Mouse (Mus musculus) liver (tissue): ENCODE measurements around the gene Umod.

Experiments
- DNase-seq: peaks from one replicate; pipeline ENCODE4 v3.0.0-alpha.2; 2020; ENCODE audit warnings: mixed read lengths

Umod gene

DNA sequence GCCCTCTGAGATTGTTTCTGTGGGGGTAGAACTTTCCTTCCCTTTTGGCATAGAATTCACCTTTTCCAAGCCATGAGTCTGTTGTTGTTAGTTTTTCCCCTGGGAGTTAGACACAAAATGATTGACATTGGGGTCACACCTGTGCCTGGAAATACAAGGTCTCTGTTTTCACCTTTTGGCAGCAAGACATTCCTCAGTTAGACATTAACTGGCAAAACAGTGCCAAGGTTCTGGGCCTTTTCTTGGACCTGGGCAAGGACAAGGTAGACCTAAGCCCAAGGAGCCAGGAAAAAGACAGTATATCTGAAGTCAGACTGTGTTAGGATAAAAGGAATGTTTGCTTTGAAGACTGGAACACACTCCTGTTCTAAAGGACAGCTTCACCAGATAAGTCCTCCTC lies at the start of gene Umod:
Umod (minus strand) TSS at position 27 of the 400 bp plus-strand sequence.
- no peak for DNase-seq

GRCm38 (mm10) chr7:119528617-119529016 lies 49.5 kb upstream of the Umod start:
- no peak for DNase-seq

GRCm38 (mm10) chr7:119527548-119527947 lies 48.5 kb upstream of the Umod start:
- no peak for DNase-seq

GRCm38 (mm10) chr7:119527135-119527534 lies 48.1 kb upstream of the Umod start:
- no peak for DNase-seq

DNA sequence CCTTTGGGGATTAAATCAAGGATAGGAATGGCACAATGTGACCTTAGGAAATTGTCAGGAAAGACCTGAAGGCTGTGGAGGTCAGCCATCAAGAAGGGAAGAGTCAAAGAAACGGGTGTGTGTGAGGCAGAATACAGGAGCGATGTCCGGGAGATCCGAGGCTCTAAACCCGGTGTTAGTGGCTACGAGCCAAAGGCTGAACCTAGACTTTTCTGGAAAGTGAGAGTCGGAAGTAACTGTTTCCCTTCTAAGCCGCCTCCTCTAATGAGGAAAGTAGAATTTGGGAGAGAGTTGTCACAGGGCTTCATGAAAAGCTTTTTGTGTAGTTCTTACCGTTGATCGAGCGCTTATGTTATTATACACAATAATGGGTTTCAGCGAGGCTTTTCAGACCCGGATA lies 47.4 kb upstream of the Umod start:
- no peak for DNase-seq

DNA sequence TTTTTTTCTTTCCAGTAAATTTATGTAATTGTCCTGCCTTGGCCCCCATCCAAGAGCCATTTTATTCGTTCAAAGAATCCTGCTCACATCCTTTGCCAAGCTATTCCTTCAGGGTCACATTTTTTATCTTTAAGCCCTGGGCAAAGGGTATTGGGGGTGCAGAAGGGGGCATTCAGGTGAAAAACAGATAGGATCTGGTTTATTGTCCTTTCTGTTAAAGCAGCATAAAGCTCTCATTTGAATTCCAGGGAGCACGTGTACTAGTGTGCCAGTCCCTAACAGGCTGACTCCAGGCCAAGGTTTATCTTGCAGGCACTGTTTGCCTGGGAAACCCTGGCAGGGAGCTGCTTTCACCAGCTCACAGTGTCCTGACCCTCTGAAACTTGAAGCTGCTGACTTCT lies 46.8 kb upstream of the Umod start:
- no peak for DNase-seq

- no peak for DNase-seq
Observed at GRCm38 (mm10) chr7:119523389-119523788, 44.3 kb upstream of the Umod start, which contains the start of gene Pdilt. Pdilt (minus strand) TSS chr7:119523489.

- DNase-seq: no peak
Observed at GRCm38 (mm10) chr7:119522385-119522784, 43.3 kb upstream of the Umod start.

- no peak for DNase-seq
Observed at GRCm38 (mm10) chr7:119521816-119522215, 42.7 kb upstream of the Umod start.

- DNase-seq: peak; percentile 60
Observed at GRCm38 (mm10) chr7:119519654-119520053, 40.6 kb upstream of the Umod start.

DNA sequence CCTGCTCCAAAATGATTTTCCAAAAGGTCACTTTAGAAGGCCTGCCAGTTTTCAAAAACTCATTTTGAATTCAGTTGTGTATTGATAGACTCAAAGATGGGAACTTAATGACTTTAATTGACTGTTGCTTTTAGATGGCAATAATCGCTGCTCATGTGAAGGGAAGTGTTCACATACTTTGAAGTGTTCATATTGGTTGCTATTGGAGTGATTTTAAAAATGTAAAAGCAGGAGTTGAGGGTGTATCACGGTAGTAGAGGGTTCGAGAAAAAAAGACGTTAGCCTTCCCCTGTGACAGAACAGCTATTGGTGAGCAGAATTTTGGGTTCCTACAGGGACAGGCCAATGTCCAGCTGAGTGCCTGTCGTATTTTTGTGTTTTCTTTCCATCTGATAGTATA lies 40.1 kb upstream of the Umod start, which contains the start of gene Acsm5:
Acsm5 (plus strand) TSS at position 301 of the 400 bp plus-strand sequence.
- no peak for DNase-seq

- DNase-seq: no peak
Observed at GRCm38 (mm10) chr7:119516272-119516558, 37.1 kb upstream of the Umod start.

DNA sequence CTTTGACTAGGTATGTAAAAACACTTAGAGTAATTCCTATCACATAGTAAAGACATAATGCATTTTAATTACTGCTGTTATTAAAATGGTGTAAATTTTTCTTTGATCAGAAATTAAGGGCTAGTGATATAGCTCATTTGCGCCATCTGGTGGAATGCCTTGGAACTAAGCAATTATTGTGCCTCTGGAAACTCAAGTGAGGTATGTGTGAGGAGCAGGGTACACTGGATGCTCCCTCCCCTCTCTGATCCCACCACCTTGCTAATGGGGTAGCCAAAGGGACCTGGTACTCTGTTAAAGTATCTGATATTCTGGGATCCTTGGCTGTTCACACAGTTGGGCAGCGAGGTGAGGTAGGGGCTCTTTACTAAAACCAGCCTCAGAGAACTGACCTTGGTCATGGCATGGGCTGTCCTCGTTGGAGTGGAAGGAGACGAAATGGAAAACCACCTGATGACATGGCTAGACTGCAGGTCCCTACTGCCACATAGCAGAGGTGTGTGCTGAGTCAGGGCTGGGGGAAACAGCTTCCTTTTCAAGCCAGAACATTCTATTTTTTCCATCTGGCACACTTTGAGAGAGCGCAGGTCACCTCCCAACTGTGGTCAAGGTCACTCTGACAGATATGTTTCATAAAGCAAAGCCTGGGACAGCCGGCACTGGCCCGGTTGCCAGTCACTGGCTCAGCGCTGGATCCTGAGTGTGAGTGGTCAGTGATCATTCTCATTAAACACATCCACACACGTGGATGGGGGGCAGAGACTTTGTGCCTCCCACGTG lies 36.6 kb upstream of the Umod start:
- no peak for DNase-seq

DNA sequence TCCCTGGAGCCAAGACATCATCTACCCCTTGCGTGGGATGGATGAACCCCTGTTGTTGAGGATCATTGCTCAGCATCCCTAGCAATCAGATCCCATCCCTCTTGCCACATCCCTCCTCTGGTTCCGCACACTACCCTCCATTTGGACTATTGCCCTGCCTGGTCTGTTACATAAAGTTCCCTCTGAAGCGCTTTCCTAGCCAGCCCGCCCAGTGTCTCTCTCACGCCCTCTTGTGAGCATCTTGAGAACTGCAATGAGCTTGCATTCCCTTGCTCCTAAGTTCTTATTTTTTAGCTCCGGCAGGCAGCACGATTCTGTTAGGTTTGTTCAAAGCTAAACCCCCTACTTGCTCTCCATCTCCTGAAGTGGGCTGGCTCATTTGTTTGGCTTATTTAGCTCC lies 34.0 kb upstream of the Umod start:
- peak; percentile 34 for DNase-seq

DNA sequence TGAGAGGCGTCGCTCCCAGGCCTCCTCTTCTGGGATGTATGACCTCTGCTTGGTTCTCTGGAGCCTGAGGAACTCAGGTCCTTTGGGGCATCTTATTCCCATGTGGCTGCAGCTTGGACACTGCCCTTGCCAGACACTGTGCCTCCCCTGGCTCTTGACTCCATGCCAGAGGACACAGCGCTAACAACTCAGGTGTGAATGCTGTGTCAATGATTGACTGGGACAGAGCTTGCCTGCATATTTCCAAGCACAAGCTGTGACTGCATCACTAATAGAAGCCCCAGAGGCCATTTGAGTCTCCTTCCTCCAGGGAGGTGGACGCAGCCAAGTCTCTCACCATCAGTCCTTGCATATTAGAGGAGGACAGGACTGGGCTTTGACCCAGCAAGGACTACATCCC lies 32.1 kb upstream of the Umod start:
- no peak for DNase-seq

GRCm38 (mm10) chr7:119490041-119490780 lies 11.1 kb upstream of the Umod start:
- DNase-seq: no peak

DNA sequence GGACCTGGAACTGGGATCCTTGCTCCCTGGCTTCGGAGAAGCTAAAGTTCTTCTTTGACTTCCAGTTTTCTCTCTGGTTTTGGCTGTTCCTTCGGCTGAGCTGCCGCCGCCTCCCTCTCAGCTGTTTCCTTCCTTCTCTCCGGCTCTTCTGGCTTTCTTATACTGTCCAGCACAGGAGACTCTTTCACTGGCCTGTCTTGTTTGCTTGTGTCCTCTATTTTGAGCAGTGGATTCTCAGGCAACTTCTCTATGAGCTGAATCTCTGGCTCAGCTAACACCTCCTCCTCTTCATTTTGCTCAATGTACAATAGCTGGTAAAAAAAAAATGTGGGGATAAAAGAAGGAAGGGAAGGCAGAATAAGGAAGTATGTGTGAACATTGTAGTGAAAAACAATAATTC lies 7.6 kb upstream of the Umod start:
- DNase-seq: no peak

DNA sequence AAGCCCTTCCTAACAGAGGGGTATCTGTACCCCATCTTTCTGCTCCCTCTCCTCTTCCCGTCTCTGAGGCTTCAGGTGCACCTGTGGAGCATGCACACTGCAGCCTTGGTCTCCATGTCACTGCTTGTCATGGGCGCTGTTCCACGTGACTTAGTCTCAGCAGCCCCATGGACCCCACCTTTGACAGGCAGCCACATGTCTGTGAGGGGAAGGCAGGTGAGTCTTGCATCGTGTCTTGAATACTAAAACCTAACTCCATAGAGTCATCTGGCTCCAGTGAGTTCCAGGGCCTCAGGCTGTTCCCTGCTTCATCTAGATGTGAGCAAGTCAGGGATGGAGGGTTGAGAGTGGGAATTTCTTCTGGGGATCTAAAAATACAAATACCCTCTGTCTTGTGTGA lies 5.1 kb upstream of the Umod start:
- DNase-seq: no peak

DNA sequence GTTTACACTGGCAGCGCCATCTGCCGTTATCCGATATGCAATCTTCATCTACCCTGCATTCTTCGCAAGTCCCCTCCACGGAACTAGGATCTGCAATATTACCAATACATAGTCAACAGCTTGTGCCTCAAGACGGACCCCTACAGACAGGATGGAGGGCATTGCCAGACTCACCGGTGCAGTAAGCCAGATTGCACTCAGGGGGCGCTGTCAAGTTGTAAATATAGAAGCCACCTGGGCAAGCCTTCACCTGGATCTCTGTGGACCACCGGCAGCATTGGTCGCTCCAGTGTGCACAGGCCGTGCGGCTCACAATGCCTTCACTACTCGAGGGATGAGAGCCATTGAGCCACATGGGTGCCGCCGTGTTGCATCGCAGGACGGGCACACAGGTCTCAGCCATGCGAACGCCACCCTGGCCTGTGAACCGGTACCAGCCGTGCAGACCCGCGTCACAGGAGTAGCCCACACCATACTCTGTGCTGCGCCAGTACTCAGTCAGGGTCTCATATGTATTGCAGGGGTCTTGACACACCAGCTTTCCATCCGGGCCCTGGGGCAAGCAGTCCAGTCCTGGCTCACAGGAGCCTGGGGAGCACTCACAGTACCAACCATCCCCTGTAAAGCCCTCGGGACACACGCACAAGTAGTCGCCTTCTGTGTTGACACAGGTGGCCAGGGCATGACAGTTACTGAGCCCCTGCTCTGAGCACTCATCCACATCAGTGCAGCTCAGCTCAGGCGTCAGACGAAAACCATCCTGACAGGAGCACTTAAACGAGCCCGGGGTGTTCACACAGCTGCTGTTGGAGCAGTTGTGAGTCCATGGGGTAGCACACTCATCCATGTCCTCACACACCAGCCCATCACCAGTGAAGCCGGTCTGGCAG lies 2.3 kb downstream of the Umod start:
- DNase-seq: no peak

GRCm38 (mm10) chr7:119459185-119459584 lies 19.9 kb downstream of the Umod start, which contains the start of gene Gp2:
Gp2 (minus strand) TSS chr7:119459285.
- no peak for DNase-seq

GRCm38 (mm10) chr7:119454192-119454591 lies 24.9 kb downstream of the Umod start:
- no peak for DNase-seq

- no peak for DNase-seq
Observed at GRCm38 (mm10) chr7:119443849-119444248, 35.2 kb downstream of the Umod start.

DNA sequence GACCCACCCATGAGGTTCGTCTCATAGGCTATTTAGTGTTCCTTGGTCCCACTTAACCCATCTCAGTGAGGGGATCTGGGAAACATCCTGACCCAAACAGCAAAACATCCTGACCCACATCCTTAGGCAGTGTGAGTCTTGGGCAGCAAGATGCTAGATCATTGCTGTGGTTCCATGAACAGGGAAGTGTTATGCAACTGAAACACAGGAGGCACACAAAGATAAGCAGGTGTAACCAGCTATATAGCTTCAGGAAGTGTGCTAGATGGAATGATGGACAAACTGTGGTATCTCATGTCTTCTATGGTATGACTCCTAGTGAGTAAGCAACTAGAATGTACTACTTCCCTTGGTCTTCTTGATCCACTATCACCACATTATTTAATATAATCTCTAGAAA lies 37.1 kb downstream of the Umod start:
- DNase-seq: no peak
